13 mouse cellular contexts compared by ENCODE assay signal in the genomic region with DNA sequence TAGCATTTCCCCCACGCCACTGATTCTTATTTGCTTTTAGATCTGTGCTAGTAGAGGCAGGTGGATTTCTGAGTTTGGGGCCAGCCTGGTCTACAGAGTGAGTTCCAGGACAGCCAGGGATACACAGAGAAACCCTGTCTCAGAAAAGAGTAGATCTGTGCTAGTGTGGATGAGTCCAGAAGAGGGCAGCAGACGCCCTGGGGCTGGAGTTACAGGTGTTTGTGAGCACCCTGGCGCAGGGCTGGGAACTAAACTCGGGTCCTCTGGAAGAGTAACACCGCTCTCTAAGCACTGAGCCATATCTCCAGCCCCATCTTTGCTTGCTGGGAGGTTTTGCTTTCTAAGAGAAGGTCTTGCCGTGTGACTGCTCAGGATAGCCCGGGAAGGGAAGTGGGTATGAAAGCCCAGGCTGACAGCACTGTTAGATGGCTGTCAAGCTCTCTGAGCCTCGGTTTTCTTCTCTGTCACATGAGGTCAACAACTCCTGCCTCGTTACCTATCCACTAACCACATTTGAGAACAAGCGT. TPM values are rescaled to one million over a fixed set of nuclear protein-coding genes. Genes with fewer than 3 reads are reported as not detected.
DNase-seq lines count a peak whose midpoint lies in the region; ATAC-seq and TF ChIP-seq lines count a peak whose summit lies in the region.
"Had no signal": no experiment of that assay in that cellular context is flagged by ENCODE, and none has a peak within 500 bp of the region (broad histone marks: within the 10 kb centered on the region; RNA-seq: fewer than 3 reads in every experiment).

No protein-coding gene starts in this region.

- H3K9ac ChIP-seq in kidney, embryonic 15.5 days, result no peak overlapping the region
- no peak overlapping the region for H3K9ac ChIP-seq in ES-E14 (ENCODE audit: insufficient read depth, low read depth, low read length, poor library complexity, severe bottlenecking)
- peak overlapping the region; percentile 70; the same call in 1 of the 2 replicates for H3K9ac ChIP-seq in liver, embryonic 14.5 days (replicated peaks)
- H3K9ac ChIP-seq in hindbrain, embryonic 11.5 days (ENCODE audit: low read depth, low read length), result no peak overlapping the region
- H3K9ac ChIP-seq: embryonic facial prominence, embryonic 12.5 days had no signal

- no peaks in the 10 kb centered on the region for H3K36me3 ChIP-seq in kidney, embryonic 15.5 days
- no peaks in the 10 kb centered on the region for H3K36me3 ChIP-seq in ES-E14 (ENCODE audit: control insufficient read depth, insufficient read depth, low read length, poor library complexity, severe bottlenecking)
- H3K36me3 ChIP-seq in liver, embryonic 14.5 days (replicated peaks; ENCODE audit: control insufficient read depth, insufficient read depth, low read depth), result no peaks in the 10 kb centered on the region; the same call in 1 of the 2 replicates
- no peaks in the 10 kb centered on the region for H3K36me3 ChIP-seq in hindbrain, embryonic 11.5 days (ENCODE audit: control insufficient read depth, insufficient read depth, low read length)
- H3K36me3 ChIP-seq: hindbrain, embryonic 10.5 days had no signal

- no peaks in the 10 kb centered on the region for H3K27me3 ChIP-seq in cerebellum, adult 2 months (ENCODE audit: control insufficient read depth, insufficient read depth, low read length)
- no peaks in the 10 kb centered on the region for H3K27me3 ChIP-seq in kidney, embryonic 15.5 days
- H3K27me3 ChIP-seq in liver, embryonic 14.5 days (ENCODE audit: control insufficient read depth, insufficient read depth, low read length), result no peaks in the 10 kb centered on the region
- H3K27me3 ChIP-seq in hindbrain, embryonic 11.5 days (ENCODE audit: control insufficient read depth, insufficient read depth, low read length), result no peaks in the 10 kb centered on the region
- H3K27me3 ChIP-seq: embryonic facial prominence, embryonic 12.5 days had no signal

- no peak for ATAC-seq in kidney, embryonic 15.5 days (replicated peaks; ENCODE audit: low FRiP score)
- ATAC-seq in liver, embryonic 14.5 days (ENCODE audit: insufficient read depth), result no peak
- no peak for ATAC-seq in hindbrain, embryonic 11.5 days (ENCODE audit: low FRiP score)
- ATAC-seq: activated CD4-positive, CD25-positive, alpha-beta regulatory T cell, adult 4 months; midbrain, embryonic 16.5 days had no signal

- H3K27ac ChIP-seq in cerebellum, adult 2 months (ENCODE audit: insufficient read depth, low read length), result no peak overlapping the region
- H3K27ac ChIP-seq in kidney, embryonic 15.5 days, result 0 out of 2 replicates have a peak overlapping the region, but pooled peaks have one; percentile 71
- 0 out of 2 replicates have a peak overlapping the region, but pooled peaks have one; percentile 34 for H3K27ac ChIP-seq in ES-E14 (ENCODE audit: insufficient read depth, low read depth, low read length, poor library complexity, severe bottlenecking)
- peak overlapping the region; percentile 97 for H3K27ac ChIP-seq in liver, embryonic 14.5 days
- H3K27ac ChIP-seq in hindbrain, embryonic 11.5 days (ENCODE audit: low read depth, low read length), result no peak overlapping the region
- H3K27ac ChIP-seq: embryonic facial prominence, embryonic 12.5 days; hindbrain, embryonic 10.5 days had no signal

- peak; percentile 10 to 19 for DNase-seq in cerebellum, adult 2 months
- no peak for DNase-seq in cerebellum, adult 8-10 months
- DNase-seq in kidney, adult 8-10 months, result no peak
- no peak for DNase-seq in ES-E14 (ENCODE audit: low read depth, low spot score)
- DNase-seq in liver, embryonic 14.5 days (ENCODE audit: low read depth in 3 of 3, low spot score in 3 of 3), result no peak
- DNase-seq in hindbrain, embryonic 11.5 days (ENCODE audit: low spot score), result no peak
- DNase-seq in layer of hippocampus, postnatal 25 days (ENCODE audit: extremely low spot score in 1 of 2, low spot score in 1 of 2), result no peak
- DNase-seq: spleen, adult 18-20 months had no signal

- H3K4me3 ChIP-seq in cerebellum, adult 2 months (replicated peaks; ENCODE audit: insufficient read depth, low read depth, low read length), result no peak overlapping the region
- no peak overlapping the region for H3K4me3 ChIP-seq in kidney, embryonic 15.5 days (replicated peaks)
- H3K4me3 ChIP-seq in ES-E14 (ENCODE audit: insufficient read depth in 1 of 2, low read depth in 1 of 2, low read length in 2 of 2, poor library complexity in 1 of 2, severe bottlenecking in 1 of 2), result no peak overlapping the region
- no peak overlapping the region for H3K4me3 ChIP-seq in liver, embryonic 14.5 days (ENCODE audit: insufficient read depth in 1 of 2, low read depth in 2 of 2, low read length in 2 of 2)
- H3K4me3 ChIP-seq in hindbrain, embryonic 11.5 days (ENCODE audit: low read depth, low read length), result no peak overlapping the region
- H3K4me3 ChIP-seq: embryonic facial prominence, embryonic 12.5 days; hindbrain, embryonic 10.5 days had no signal

- TF ChIP-seq CTCF in cerebellum, adult 2 months (IDR thresholded peaks at IDR 0.05; ENCODE audit: borderline replicate concordance, insufficient read depth, low read depth, low read length), result peak; percentile 17; the same call in 1 of the 2 replicates
- peak; percentile 74 for TF ChIP-seq CTCF in liver, embryonic 14.5 days (IDR thresholded peaks at IDR 0.05; ENCODE audit: low read depth)

- H3K9me3 ChIP-seq in kidney, embryonic 15.5 days (replicated peaks), result no peaks in the 10 kb centered on the region
- H3K9me3 ChIP-seq in ES-E14 (ENCODE audit: control insufficient read depth, insufficient read depth, low read depth, low read length), result no peaks in the 10 kb centered on the region
- no peaks in the 10 kb centered on the region for H3K9me3 ChIP-seq in liver, embryonic 14.5 days (ENCODE audit: control insufficient read depth, low read length)
- no peaks in the 10 kb centered on the region for H3K9me3 ChIP-seq in hindbrain, embryonic 11.5 days (ENCODE audit: control insufficient read depth, low read length)
- H3K9me3 ChIP-seq: embryonic facial prominence, embryonic 12.5 days; hindbrain, embryonic 10.5 days had no signal

- 89% methylated on average over 10 of the region's 10 CpGs for WGBS in cerebellum, adult 2 months
- 91% methylated on average over 10 of the region's 10 CpGs for WGBS in kidney, embryonic 15.5 days
- WGBS in liver, embryonic 14.5 days (ENCODE audit: insufficient replicate concordance), result 59% methylated on average over 10 of the region's 10 CpGs
- 89% methylated on average over 10 of the region's 10 CpGs for WGBS in hindbrain, embryonic 11.5 days

- TF ChIP-seq EP300 in liver, embryonic 14.5 days (IDR thresholded peaks at IDR 0.05; ENCODE audit: low read depth), result no peak

- H3K4me2 ChIP-seq in kidney, embryonic 15.5 days, result no peak overlapping the region
- H3K4me2 ChIP-seq in liver, embryonic 14.5 days (ENCODE audit: low read depth), result peak overlapping the region; percentile 71
- no peak overlapping the region for H3K4me2 ChIP-seq in hindbrain, embryonic 11.5 days (replicated peaks; ENCODE audit: low read depth, low read length)
- H3K4me2 ChIP-seq: embryonic facial prominence, embryonic 12.5 days had no signal

- in situ Hi-C loops in ES-E14 (cut with MboI; ENCODE audit: low sequenced_read_pairs in 2 of 2, unreplicated experiment in 2 of 2), result no loop called here

- peaks cover 63% of the 10 kb centered on the region for H3K4me1 ChIP-seq in cerebellum, adult 2 months (ENCODE audit: control insufficient read depth, insufficient read depth, low read length)
- peaks cover 43% of the 10 kb centered on the region for H3K4me1 ChIP-seq in kidney, embryonic 15.5 days
- peaks cover 0 to 48% of the 10 kb centered on the region in 2 experiments; a peak in 2 of 4 replicates for H3K4me1 ChIP-seq in ES-E14 (ENCODE audit: control insufficient read depth in 2 of 2, insufficient read depth in 2 of 2, low read length in 2 of 2, poor library complexity in 1 of 2)
- peaks cover 60 to 87% of the 10 kb centered on the region in 2 experiments for H3K4me1 ChIP-seq in liver, embryonic 14.5 days (replicated peaks; ENCODE audit: control insufficient read depth in 2 of 2, insufficient read depth in 2 of 2, low read length in 1 of 2)
- H3K4me1 ChIP-seq in hindbrain, embryonic 11.5 days (replicated peaks; ENCODE audit: control insufficient read depth, insufficient read depth, low read length), result no peaks in the 10 kb centered on the region

- no peak for TF ChIP-seq POLR2A in cerebellum, adult 2 months (IDR thresholded peaks at IDR 0.05; ENCODE audit: borderline replicate concordance, insufficient read depth, low read length)

TF ChIP-seq in ES-E14, 5 proteins besides CTCF, POLR2A, EP300 and RAD21:
- no peak for TF ChIP-seq ZC3H11A (IDR thresholded peaks at IDR 0.05; ENCODE audit: borderline replicate concordance, low read depth, low read length)
- TF ChIP-seq ZNF384 (IDR thresholded peaks at IDR 0.05; ENCODE audit: low read depth, low read length), result no peak
- no peak for TF ChIP-seq HCFC1 (IDR thresholded peaks at IDR 0.05; ENCODE audit: borderline replicate concordance, insufficient read depth, low read length)
- TF ChIP-seq MAFK (IDR thresholded peaks at IDR 0.05; ENCODE audit: insufficient read depth, low read depth, low read length), result no peak
- no peak for TF ChIP-seq CHD2 (IDR thresholded peaks at IDR 0.05; ENCODE audit: low read depth, low read length)

RNA-seq across cellular contexts. Expression of gene Hk1, which starts 50.8 kb away (rescaled TPM):
- 206 and 213 TPM in 2 replicates for polyA plus RNA-seq in cerebellum, adult 2 months (2012; rRNA removed)
- polyA plus RNA-seq in kidney, embryonic 15.5 days (2015; fragmentation: Nextera tagmentation; extraction: Ambion mirVana), result 51.7 and 58.5 TPM in 2 replicates
- 18.8 and 22.6 TPM in 2 replicates for total RNA-seq in ES-E14 (2012; rRNA removed)
- polyA plus RNA-seq in liver, embryonic 14.5 days (2012; rRNA removed), result 40.8 and 56.1 TPM in 2 replicates
- polyA plus RNA-seq in liver, embryonic 14.5 days (2014; fragmentation: Nextera tagmentation; extraction: Ambion mirVana), result 54.2 and 58.7 TPM in 2 replicates
- 18.2 and 25.4 TPM in 2 replicates for polyA plus RNA-seq in hindbrain, embryonic 11.5 days (2014; fragmentation: Nextera tagmentation; extraction: Ambion mirVana)
- total RNA-seq in layer of hippocampus, postnatal 25 days (2021), result 100 to 1,000 TPM; 297 to 303 TPM

Comparison
In these comparisons a context has a peak if more than half of its experiments do, and no peak if none do; other contexts are left out.
1. DNase-seq: peak in cerebellum, adult 2 months (2 of 2); none in cerebellum, adult 8-10 months (single experiment), kidney, adult 8-10 months (0 of 2), ES-E14 (single experiment), liver, embryonic 14.5 days (0 of 3), hindbrain, embryonic 11.5 days (single experiment) and layer of hippocampus, postnatal 25 days (0 of 2).
2. H3K27ac ChIP-seq: peak in kidney, embryonic 15.5 days (single experiment), ES-E14 (single experiment) and liver, embryonic 14.5 days (single experiment); none in cerebellum, adult 2 months (single experiment) and hindbrain, embryonic 11.5 days (single experiment).